Mouse (Mus musculus) spleen, postnatal 0 days (tissue): ENCODE measurements around the gene Sh3pxd2b. TPM values are rescaled to one million over a fixed set of nuclear protein-coding genes. Genes with fewer than 3 reads are reported as not detected.

Source experiments
- polyA plus RNA-seq: library from polyadenylated mRNA; unstranded; fragments of >200 nt; fragmentation: Nextera tagmentation; extraction: Ambion mirVana; gene quantifications from 2 replicates; pipeline ENCODE4 v1.2.1, GENCODE M21; 2015

Gene Sh3pxd2b
- 4.3 and 6.0 TPM in 2 replicates for polyA plus RNA-seq

GRCm38 (mm10) chr11:32347607-32348432, at the start of gene Sh3pxd2b:
Gene Sh3pxd2b, plus strand, starts transcription at chr11:32347820.

GRCm38 (mm10) chr11:32299865-32300264, 47.8 kb upstream of the Sh3pxd2b start, which contains the start of gene Hbq1a:
Gene Hbq1a, plus strand, starts transcription at chr11:32300069.

GRCm38 (mm10) chr11:32454800-32455506, 107.3 kb downstream of the Sh3pxd2b start, which contains the start of gene Ubtd2:
Gene Ubtd2, plus strand, starts transcription at chr11:32455370.

Other genes with a start within 250 kb of the Sh3pxd2b start
- gene Il9r, start 147.5 kb upstream of the Sh3pxd2b start, polyA plus RNA-seq: 0.14 and 0.19 TPM in 2 replicates
- 66.6 and 73.4 TPM in 2 replicates for gene Snrnp25, start 142.4 kb upstream of the Sh3pxd2b start, polyA plus RNA-seq
- gene Rhbdf1, start 125.5 kb upstream of the Sh3pxd2b start, polyA plus RNA-seq: 8.4 and 10.8 TPM in 2 replicates
- gene Mpg, start 121.3 kb upstream of the Sh3pxd2b start, polyA plus RNA-seq: 24.9 and 25.2 TPM in 2 replicates
- gene Nprl3, start 80.1 kb upstream of the Sh3pxd2b start, polyA plus RNA-seq: 47.1 and 51.0 TPM in 2 replicates
- gene Hba-x, start 71.4 kb upstream of the Sh3pxd2b start, polyA plus RNA-seq: 2.3 and 3.2 TPM in 2 replicates
- 58,889 and 63,294 TPM in 2 replicates for gene Hba-a1, start 64.3 kb upstream of the Sh3pxd2b start, polyA plus RNA-seq
- 127 and 136 TPM in 2 replicates for gene Hbq1b, start 60.9 kb upstream of the Sh3pxd2b start, polyA plus RNA-seq
- 115,361 and 124,822 TPM in 2 replicates for gene Hba-a2, start 51.3 kb upstream of the Sh3pxd2b start, polyA plus RNA-seq
- 5.9 and 6.7 TPM in 2 replicates for gene Hbq1a, start 47.8 kb upstream of the Sh3pxd2b start, polyA plus RNA-seq
- 8.6 and 10.3 TPM in 2 replicates for gene Ubtd2, start 107.5 kb downstream of the Sh3pxd2b start, polyA plus RNA-seq
- gene Efcab9, start 184.3 kb downstream of the Sh3pxd2b start, polyA plus RNA-seq: 0.34 and 0.36 TPM in 2 replicates
- gene Stk10, start 185.5 kb downstream of the Sh3pxd2b start, polyA plus RNA-seq: 5.3 and 7.5 TPM in 2 replicates